Mouse (Mus musculus) bone marrow macrophage, adult 2 months (primary cell): ENCODE measurements at regions not wholly inside any gene's neighbourhood (a gene's known extent, or its start where the extent isn't known, plus 50 kb on each side); places are given as distances from the start of the nearest gene placed in this dataset.

ENCODE experiments used
- CTCF ChIP-seq: IDR thresholded peaks from 2 replicates; pipeline ENCODE4 v1.5.1; 2012; ENCODE audit warnings: low read depth, mild to moderate bottlenecking, low read length, moderate library complexity
- POLR2A ChIP-seq: IDR thresholded peaks from 2 replicates; pipeline ENCODE4 v1.6.1; 2012; ENCODE audit warnings: mild to moderate bottlenecking, low read depth, low read length, borderline replicate concordance

GRCm38 (mm10) chr1:137811981-137812380 is 363.5 kb downstream of the Ptprc start:
- TF ChIP-seq CTCF: no peak
- TF ChIP-seq POLR2A: no peak
